Mouse (Mus musculus): Measurements from ENCODE around the gene Lrp2. TPM values are rescaled to one million over a fixed set of nuclear protein-coding genes. Genes with fewer than 3 reads are reported as not detected.

Gene Lrp2
- polyA plus RNA-seq (2015; fragmentation: Nextera tagmentation; extraction: Ambion mirVana): 0.03 TPM in 1 of 2 replicates, not detected in the other

GRCm38 (mm10) chr2:69585886-69586398 lies at the start of gene Lrp2:
TSS of gene Lrp2 (minus strand) at chr2:69586065.

GRCm38 (mm10) chr2:69380281-69380680 lies 205.6 kb downstream of the Lrp2 start, which contains the start of gene Dhrs9:
TSS of gene Dhrs9 (plus strand) at chr2:69380445.

Other genes starting within 250 kb of the Lrp2 start
- not detected in 2 replicates for gene Abcb11, start 243.4 kb downstream of the Lrp2 start, polyA plus RNA-seq (2015; fragmentation: Nextera tagmentation; extraction: Ambion mirVana)
- gene Dhrs9, start 205.6 kb downstream of the Lrp2 start, polyA plus RNA-seq (2015; fragmentation: Nextera tagmentation; extraction: Ambion mirVana): 0.03 and 0.05 TPM in 2 replicates
- gene Bbs5, start 61.1 kb upstream of the Lrp2 start, polyA plus RNA-seq (2015; fragmentation: Nextera tagmentation; extraction: Ambion mirVana): 10.9 and 11.5 TPM in 2 replicates
- 254 and 281 TPM in 2 replicates for gene Klhl41, start 84.1 kb upstream of the Lrp2 start, polyA plus RNA-seq (2015; fragmentation: Nextera tagmentation; extraction: Ambion mirVana)
- gene Fastkd1, start 127.5 kb upstream of the Lrp2 start, polyA plus RNA-seq (2015; fragmentation: Nextera tagmentation; extraction: Ambion mirVana): 11.2 and 12.9 TPM in 2 replicates
- 84.2 and 89.0 TPM in 2 replicates for gene Ppig, start 136.5 kb upstream of the Lrp2 start, polyA plus RNA-seq (2015; fragmentation: Nextera tagmentation; extraction: Ambion mirVana)
- gene Ccdc173, start 203.5 kb upstream of the Lrp2 start, polyA plus RNA-seq (2015; fragmentation: Nextera tagmentation; extraction: Ambion mirVana): 0.73 and 0.83 TPM in 2 replicates
- gene Phospho2, start 203.6 kb upstream of the Lrp2 start, polyA plus RNA-seq (2015; fragmentation: Nextera tagmentation; extraction: Ambion mirVana): 13.2 and 14.3 TPM in 2 replicates
- gene Klhl23, start 235.9 kb upstream of the Lrp2 start, polyA plus RNA-seq (2015; fragmentation: Nextera tagmentation; extraction: Ambion mirVana): 15.7 and 18.1 TPM in 2 replicates